Mouse (Mus musculus): ENCODE results near the gene Zbtb20. TPM values are rescaled to one million over a fixed set of nuclear protein-coding genes. Genes with fewer than 3 reads are reported as not detected.
A peak's percentile ranks its signal among the peaks of the same experiment; 100 is the strongest.

Gene Zbtb20
- total and polyA plus RNA-seq, 3 experiments: 31.1 to 199 (median 161) TPM

DNA sequence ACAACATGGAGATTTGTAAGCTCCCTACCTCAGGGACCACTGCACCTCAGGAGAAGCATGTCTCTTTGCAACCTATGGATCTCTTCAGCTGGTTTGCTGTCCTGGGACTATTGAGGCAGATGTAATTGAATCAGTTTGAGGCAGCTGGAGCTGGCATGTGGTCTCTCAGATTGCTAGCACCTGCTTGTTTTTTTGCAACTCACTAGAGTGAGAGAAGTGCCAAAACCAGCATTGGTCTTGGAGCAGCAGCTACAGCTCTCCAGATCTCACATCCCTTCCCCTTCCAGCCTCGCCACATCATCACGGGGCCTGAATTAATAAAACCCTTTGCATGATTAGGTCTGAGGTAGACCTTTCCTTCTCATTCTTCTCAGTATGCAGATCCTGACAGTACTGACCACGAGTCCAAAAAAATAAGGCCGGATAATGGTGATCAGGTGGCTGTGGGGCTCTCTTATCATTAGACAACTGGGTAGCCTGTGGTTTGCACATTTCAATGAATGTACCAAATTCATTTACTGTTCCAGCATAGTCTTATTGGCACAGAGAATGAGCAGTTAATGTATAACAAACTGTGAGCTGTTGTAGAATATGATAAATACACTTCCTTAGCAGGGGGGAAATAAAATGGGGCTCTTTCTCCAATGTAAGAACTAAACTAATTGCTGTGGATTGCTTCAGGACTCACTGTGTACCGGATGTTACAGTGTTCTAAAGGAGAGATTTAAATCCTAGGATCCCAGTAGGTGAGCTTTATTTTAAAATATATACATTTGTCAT is 205.4 kb downstream of the Zbtb20 start:
- Histone ChIP-seq H3K27me3 (ENCODE audit: control insufficient read depth, insufficient read depth, low read length) (no peaks in the 10 kb centered on the region), H3K79me2 (replicated peaks; ENCODE audit: control insufficient read depth, insufficient read depth, low read length) (no peaks in the 10 kb centered on the region; the same call in 1 of the 2 replicates), H3K4me3 (no peak overlapping the region), H3K4me1 (ENCODE audit: control insufficient read depth, insufficient read depth, low read length) (peaks cover 5% of the 10 kb centered on the region), H3K27ac (no peak overlapping the region), H3K9ac (ENCODE audit: low read depth, low read length) (no peak overlapping the region), H3K36me3 (ENCODE audit: control insufficient read depth, insufficient read depth, low read length) (no peaks in the 10 kb centered on the region)
- TF ChIP-seq CTCF (IDR thresholded peaks at IDR 0.05) (no peak), EP300 (IDR thresholded peaks at IDR 0.05; ENCODE audit: insufficient read depth, low read depth, low read length) (no peak), POLR2A (IDR thresholded peaks at IDR 0.05; ENCODE audit: insufficient read depth, low read depth, low read length) (no peak)
- WGBS: 79% methylated on average over 5 of the region's 5 CpGs
- intact Hi-C loops (cut with DNase I): no loop called here
- DNase-seq: peak in 1 of 2 experiments; percentile 12

- WGBS: 85% methylated on average over 6 of the region's 6 CpGs
- intact Hi-C loops (cut with DNase I): no loop called here
- Histone ChIP-seq H3K9ac (ENCODE audit: low read depth, low read length) (no peak overlapping the region), H3K36me3 (ENCODE audit: control insufficient read depth, insufficient read depth, low read length) (no peaks in the 10 kb centered on the region), H3K4me1 (ENCODE audit: control insufficient read depth, insufficient read depth, low read length) (peaks cover 5% of the 10 kb centered on the region), H3K79me2 (replicated peaks; ENCODE audit: control insufficient read depth, insufficient read depth, low read length) (no peaks in the 10 kb centered on the region; the same call in 1 of the 2 replicates), H3K27ac (no peak overlapping the region), H3K4me3 (no peak overlapping the region), H3K27me3 (ENCODE audit: control insufficient read depth, insufficient read depth, low read length) (no peaks in the 10 kb centered on the region)
- TF ChIP-seq POLR2A (IDR thresholded peaks at IDR 0.05; ENCODE audit: insufficient read depth, low read depth, low read length): no peak
- TF ChIP-seq CTCF (IDR thresholded peaks at IDR 0.05): no peak
- TF ChIP-seq EP300 (IDR thresholded peaks at IDR 0.05; ENCODE audit: insufficient read depth, low read depth, low read length): no peak
- DNase-seq: no peak
These were observed 206.3 kb downstream of the Zbtb20 start for GRCm38 (mm10) chr16:43081995-43082394.

GRCm38 (mm10) chr16:43082801-43083200 is 207.1 kb downstream of the Zbtb20 start:
- intact Hi-C loops (cut with DNase I): no loop called here
- no peak overlapping the region for H3K9ac ChIP-seq (ENCODE audit: low read depth, low read length)
- TF ChIP-seq EP300 (IDR thresholded peaks at IDR 0.05; ENCODE audit: insufficient read depth, low read depth, low read length): no peak
- TF ChIP-seq CTCF (IDR thresholded peaks at IDR 0.05): no peak
- no peak for TF ChIP-seq POLR2A (IDR thresholded peaks at IDR 0.05; ENCODE audit: insufficient read depth, low read depth, low read length)
- no peaks in the 10 kb centered on the region for H3K27me3 ChIP-seq (ENCODE audit: control insufficient read depth, insufficient read depth, low read length)
- no peaks in the 10 kb centered on the region for H3K36me3 ChIP-seq (ENCODE audit: control insufficient read depth, insufficient read depth, low read length)
- H3K27ac ChIP-seq: no peak overlapping the region
- no peak for DNase-seq
- H3K4me1 ChIP-seq (ENCODE audit: control insufficient read depth, insufficient read depth, low read length): peaks cover 5% of the 10 kb centered on the region
- no peak overlapping the region for H3K4me3 ChIP-seq
- no peaks in the 10 kb centered on the region; the same call in 1 of the 2 replicates for H3K79me2 ChIP-seq (replicated peaks; ENCODE audit: control insufficient read depth, insufficient read depth, low read length)
- WGBS: 64% methylated on average over 5 of the region's 5 CpGs

DNA sequence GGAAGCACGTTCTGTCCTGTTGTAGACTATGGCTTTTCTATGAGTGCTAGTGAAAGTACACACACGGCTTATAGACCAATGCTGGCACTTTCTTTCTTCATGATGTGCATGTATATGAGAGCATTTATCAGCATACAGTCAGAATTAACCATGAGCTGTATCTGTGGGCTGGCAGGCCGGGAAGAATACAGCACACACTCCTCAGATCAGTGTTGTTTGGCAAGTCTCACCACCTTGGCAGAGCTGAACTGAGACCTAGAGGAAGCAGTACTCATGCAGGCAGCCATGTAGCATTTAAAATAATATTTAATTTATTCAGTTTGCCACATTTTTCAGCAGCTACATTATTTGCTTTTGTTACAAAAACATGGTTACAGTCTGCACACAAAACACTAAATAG is 214.5 kb downstream of the Zbtb20 start:
- Histone ChIP-seq H3K79me2 (replicated peaks; ENCODE audit: control insufficient read depth, insufficient read depth, low read length) (no peaks in the 10 kb centered on the region), H3K27ac (no peak overlapping the region), H3K9ac (ENCODE audit: low read depth, low read length) (no peak overlapping the region), H3K36me3 (ENCODE audit: control insufficient read depth, insufficient read depth, low read length) (peaks cover 3% of the 10 kb centered on the region; the same call in 1 of the 2 replicates), H3K27me3 (ENCODE audit: control insufficient read depth, insufficient read depth, low read length) (no peaks in the 10 kb centered on the region), H3K4me3 (no peak overlapping the region), H3K4me1 (ENCODE audit: control insufficient read depth, insufficient read depth, low read length) (no peaks in the 10 kb centered on the region)
- WGBS: 59% methylated on average over 3 of the region's 3 CpGs
- intact Hi-C loops (cut with DNase I): no loop called here
- DNase-seq: no peak
- no peak for TF ChIP-seq CTCF (IDR thresholded peaks at IDR 0.05)
- no peak for TF ChIP-seq EP300 (IDR thresholded peaks at IDR 0.05; ENCODE audit: insufficient read depth, low read depth, low read length)
- TF ChIP-seq POLR2A (IDR thresholded peaks at IDR 0.05; ENCODE audit: insufficient read depth, low read depth, low read length): no peak

DNA sequence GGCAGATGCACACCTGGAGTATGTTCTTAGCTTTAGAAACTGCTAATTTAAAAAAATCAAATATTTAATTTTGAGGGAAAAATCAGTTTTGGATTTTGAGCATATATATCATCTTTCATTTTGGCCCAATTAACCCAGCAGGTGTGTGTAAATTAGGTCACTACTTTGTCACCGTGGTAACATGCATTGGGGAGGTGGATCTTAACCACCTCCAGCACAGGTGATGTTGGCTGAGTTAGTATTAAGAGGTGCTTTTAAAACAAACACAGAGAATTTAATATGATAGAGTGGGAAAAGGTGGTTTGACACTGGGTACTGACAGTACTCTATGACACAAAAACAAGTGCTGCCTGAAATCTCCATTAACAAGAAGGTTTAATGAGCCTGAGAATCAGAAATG is 218.5 kb downstream of the Zbtb20 start:
- Histone ChIP-seq H3K27me3 (ENCODE audit: control insufficient read depth, insufficient read depth, low read length) (no peaks in the 10 kb centered on the region), H3K4me3 (no peak overlapping the region), H3K36me3 (ENCODE audit: control insufficient read depth, insufficient read depth, low read length) (peaks cover 3% of the 10 kb centered on the region; the same call in 1 of the 2 replicates), H3K4me1 (ENCODE audit: control insufficient read depth, insufficient read depth, low read length) (no peaks in the 10 kb centered on the region), H3K9ac (ENCODE audit: low read depth, low read length) (no peak overlapping the region), H3K79me2 (replicated peaks; ENCODE audit: control insufficient read depth, insufficient read depth, low read length) (no peaks in the 10 kb centered on the region), H3K27ac (no peak overlapping the region)
- 90% methylated on average over 1 of the region's 1 CpGs for WGBS
- TF ChIP-seq EP300 (IDR thresholded peaks at IDR 0.05; ENCODE audit: insufficient read depth, low read depth, low read length) (no peak), CTCF (IDR thresholded peaks at IDR 0.05) (no peak), POLR2A (IDR thresholded peaks at IDR 0.05; ENCODE audit: insufficient read depth, low read depth, low read length) (no peak)
- no peak for DNase-seq
- intact Hi-C loops (cut with DNase I): no loop called here

DNA sequence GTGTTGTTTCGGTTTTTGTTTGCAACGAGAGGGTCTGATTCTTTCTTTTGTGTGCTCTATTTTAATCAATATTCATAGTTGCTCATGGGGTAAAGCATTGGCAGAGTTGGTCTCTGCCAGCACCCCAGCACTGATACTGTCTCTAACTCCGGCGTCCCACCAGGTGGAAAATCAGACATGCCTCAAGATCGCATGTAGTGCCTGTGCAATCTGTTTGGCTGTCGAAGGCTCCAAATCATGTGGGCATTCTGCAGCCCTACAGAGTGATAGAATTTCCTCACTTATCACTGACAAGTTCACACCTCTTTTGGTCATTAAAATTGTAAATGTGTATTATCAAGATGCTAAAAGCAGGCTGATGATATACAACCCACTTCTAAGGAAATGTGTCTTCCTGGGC is 219.1 kb downstream of the Zbtb20 start:
- Histone ChIP-seq H3K4me3 (no peak overlapping the region), H3K36me3 (ENCODE audit: control insufficient read depth, insufficient read depth, low read length) (peaks cover 3% of the 10 kb centered on the region; the same call in 1 of the 2 replicates), H3K79me2 (replicated peaks; ENCODE audit: control insufficient read depth, insufficient read depth, low read length) (no peaks in the 10 kb centered on the region), H3K27ac (no peak overlapping the region), H3K4me1 (ENCODE audit: control insufficient read depth, insufficient read depth, low read length) (peaks cover under 1% of the 10 kb centered on the region; the same call in 1 of the 2 replicates), H3K9ac (ENCODE audit: low read depth, low read length) (no peak overlapping the region), H3K27me3 (ENCODE audit: control insufficient read depth, insufficient read depth, low read length) (no peaks in the 10 kb centered on the region)
- WGBS: 72% methylated on average over 6 of the region's 6 CpGs
- no peak for DNase-seq
- TF ChIP-seq POLR2A (IDR thresholded peaks at IDR 0.05; ENCODE audit: insufficient read depth, low read depth, low read length): no peak
- TF ChIP-seq CTCF (IDR thresholded peaks at IDR 0.05): no peak
- no peak for TF ChIP-seq EP300 (IDR thresholded peaks at IDR 0.05; ENCODE audit: insufficient read depth, low read depth, low read length)
- intact Hi-C loops (cut with DNase I): no loop called here

Data from heart, adult 2 months (tissue).